Mouse (Mus musculus): Measurements from ENCODE around the gene Lmbr1l.

GRCm38 (mm10) chr15:98959531-98959930, 41.5 kb upstream of the Lmbr1l start:
- TF ChIP-seq CTCF (IDR thresholded peaks at IDR 0.05) = no peak
- no peak for TF ChIP-seq EP300 (IDR thresholded peaks at IDR 0.05)
